Mouse (Mus musculus): ENCODE results near the gene Sh3gl2. TPM values are rescaled to one million over a fixed set of nuclear protein-coding genes. Genes with fewer than 3 reads are reported as not detected.

Sh3gl2 gene
- polyA plus RNA-seq, 1 experiment: 46.7 TPM

DNA sequence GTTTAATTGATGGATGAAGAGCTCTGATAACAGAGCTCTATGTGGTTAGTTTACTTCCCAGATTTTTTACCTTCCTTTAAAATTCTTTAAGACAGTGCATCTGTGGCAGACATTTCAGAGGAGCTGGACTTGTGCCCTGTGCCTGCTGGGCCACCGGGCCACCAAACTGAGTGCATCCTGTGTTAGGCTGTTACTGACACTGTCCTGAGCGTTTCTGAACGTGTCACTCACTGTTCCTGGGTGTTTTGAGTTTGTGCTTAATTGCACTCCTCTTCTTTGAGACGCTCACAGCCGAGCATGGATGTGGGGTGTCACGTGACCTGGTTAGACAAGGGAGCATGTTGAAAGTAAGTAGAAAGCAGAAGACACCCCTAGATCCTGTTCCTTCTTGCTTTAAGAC lies 57.2 kb downstream of the Sh3gl2 start:
- DNase-seq (ENCODE audit: low read depth): no peak
- no peak for TF ChIP-seq CTCF (IDR thresholded peaks at IDR 0.05; ENCODE audit: borderline replicate concordance, extremely low read depth, insufficient read depth, insufficient read length)
- no peak for TF ChIP-seq POLR2A (IDR thresholded peaks at IDR 0.05; ENCODE audit: borderline replicate concordance, extremely low read depth, insufficient read depth, insufficient read length, poor library complexity, severe bottlenecking)

GRCm38 (mm10) chr4:85262606-85263005 lies 57.7 kb downstream of the Sh3gl2 start:
- TF ChIP-seq CTCF (IDR thresholded peaks at IDR 0.05; ENCODE audit: borderline replicate concordance, extremely low read depth, insufficient read depth, insufficient read length) (no peak), POLR2A (IDR thresholded peaks at IDR 0.05; ENCODE audit: borderline replicate concordance, extremely low read depth, insufficient read depth, insufficient read length, poor library complexity, severe bottlenecking) (no peak)
- DNase-seq (ENCODE audit: low read depth): no peak

DNA sequence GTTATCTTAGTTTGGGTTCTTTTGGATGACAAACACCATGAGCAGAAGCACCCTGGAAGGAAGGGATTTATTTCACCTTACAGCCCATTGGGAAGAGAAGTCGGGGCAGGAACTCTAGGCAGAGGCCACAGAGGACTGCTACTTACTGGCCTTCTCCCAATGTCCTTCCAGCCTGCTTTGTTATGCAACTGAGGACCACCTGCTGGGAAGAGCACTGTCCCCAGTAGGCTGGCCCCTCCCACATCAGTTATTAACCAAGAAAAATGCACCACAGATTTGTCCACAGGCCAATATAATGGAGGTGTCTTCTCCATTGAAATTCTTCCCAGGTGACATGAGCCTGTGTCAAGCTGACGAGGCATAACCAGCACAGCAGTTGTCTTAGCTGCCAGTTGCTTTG lies 62.5 kb downstream of the Sh3gl2 start:
- no peak for DNase-seq (ENCODE audit: low read depth)
- TF ChIP-seq CTCF (IDR thresholded peaks at IDR 0.05; ENCODE audit: borderline replicate concordance, extremely low read depth, insufficient read depth, insufficient read length): no peak
- no peak for TF ChIP-seq POLR2A (IDR thresholded peaks at IDR 0.05; ENCODE audit: borderline replicate concordance, extremely low read depth, insufficient read depth, insufficient read length, poor library complexity, severe bottlenecking)

GRCm38 (mm10) chr4:85272877-85273276 lies 68.0 kb downstream of the Sh3gl2 start:
- TF ChIP-seq POLR2A (IDR thresholded peaks at IDR 0.05; ENCODE audit: borderline replicate concordance, extremely low read depth, insufficient read depth, insufficient read length, poor library complexity, severe bottlenecking): no peak
- no peak for TF ChIP-seq CTCF (IDR thresholded peaks at IDR 0.05; ENCODE audit: borderline replicate concordance, extremely low read depth, insufficient read depth, insufficient read length)
- DNase-seq (ENCODE audit: low read depth): peak; percentile 41

- TF ChIP-seq CTCF (IDR thresholded peaks at IDR 0.05; ENCODE audit: borderline replicate concordance, extremely low read depth, insufficient read depth, insufficient read length): no peak
- TF ChIP-seq POLR2A (IDR thresholded peaks at IDR 0.05; ENCODE audit: borderline replicate concordance, extremely low read depth, insufficient read depth, insufficient read length, poor library complexity, severe bottlenecking): no peak
- DNase-seq (ENCODE audit: low read depth): no peak
Measured at GRCm38 (mm10) chr4:85273452-85273851, 68.5 kb downstream of the Sh3gl2 start.

- no peak for DNase-seq (ENCODE audit: low read depth)
- no peak for TF ChIP-seq CTCF (IDR thresholded peaks at IDR 0.05; ENCODE audit: borderline replicate concordance, extremely low read depth, insufficient read depth, insufficient read length)
- TF ChIP-seq POLR2A (IDR thresholded peaks at IDR 0.05; ENCODE audit: borderline replicate concordance, extremely low read depth, insufficient read depth, insufficient read length, poor library complexity, severe bottlenecking): no peak
Measured at GRCm38 (mm10) chr4:85283151-85283550, 78.2 kb downstream of the Sh3gl2 start.

GRCm38 (mm10) chr4:85289990-85290389 lies 85.1 kb downstream of the Sh3gl2 start:
- no peak for DNase-seq (ENCODE audit: low read depth)
- TF ChIP-seq POLR2A (IDR thresholded peaks at IDR 0.05; ENCODE audit: borderline replicate concordance, extremely low read depth, insufficient read depth, insufficient read length, poor library complexity, severe bottlenecking) (no peak), CTCF (IDR thresholded peaks at IDR 0.05; ENCODE audit: borderline replicate concordance, extremely low read depth, insufficient read depth, insufficient read length) (no peak)

GRCm38 (mm10) chr4:85291296-85291695 lies 86.4 kb downstream of the Sh3gl2 start:
- TF ChIP-seq CTCF (IDR thresholded peaks at IDR 0.05; ENCODE audit: borderline replicate concordance, extremely low read depth, insufficient read depth, insufficient read length): no peak
- no peak for TF ChIP-seq POLR2A (IDR thresholded peaks at IDR 0.05; ENCODE audit: borderline replicate concordance, extremely low read depth, insufficient read depth, insufficient read length, poor library complexity, severe bottlenecking)
- no peak for DNase-seq (ENCODE audit: low read depth)

GRCm38 (mm10) chr4:85293368-85293767 lies 88.4 kb downstream of the Sh3gl2 start:
- TF ChIP-seq POLR2A (IDR thresholded peaks at IDR 0.05; ENCODE audit: borderline replicate concordance, extremely low read depth, insufficient read depth, insufficient read length, poor library complexity, severe bottlenecking) (no peak), CTCF (IDR thresholded peaks at IDR 0.05; ENCODE audit: borderline replicate concordance, extremely low read depth, insufficient read depth, insufficient read length) (no peak)
- DNase-seq (ENCODE audit: low read depth): peak; percentile 17

DNA sequence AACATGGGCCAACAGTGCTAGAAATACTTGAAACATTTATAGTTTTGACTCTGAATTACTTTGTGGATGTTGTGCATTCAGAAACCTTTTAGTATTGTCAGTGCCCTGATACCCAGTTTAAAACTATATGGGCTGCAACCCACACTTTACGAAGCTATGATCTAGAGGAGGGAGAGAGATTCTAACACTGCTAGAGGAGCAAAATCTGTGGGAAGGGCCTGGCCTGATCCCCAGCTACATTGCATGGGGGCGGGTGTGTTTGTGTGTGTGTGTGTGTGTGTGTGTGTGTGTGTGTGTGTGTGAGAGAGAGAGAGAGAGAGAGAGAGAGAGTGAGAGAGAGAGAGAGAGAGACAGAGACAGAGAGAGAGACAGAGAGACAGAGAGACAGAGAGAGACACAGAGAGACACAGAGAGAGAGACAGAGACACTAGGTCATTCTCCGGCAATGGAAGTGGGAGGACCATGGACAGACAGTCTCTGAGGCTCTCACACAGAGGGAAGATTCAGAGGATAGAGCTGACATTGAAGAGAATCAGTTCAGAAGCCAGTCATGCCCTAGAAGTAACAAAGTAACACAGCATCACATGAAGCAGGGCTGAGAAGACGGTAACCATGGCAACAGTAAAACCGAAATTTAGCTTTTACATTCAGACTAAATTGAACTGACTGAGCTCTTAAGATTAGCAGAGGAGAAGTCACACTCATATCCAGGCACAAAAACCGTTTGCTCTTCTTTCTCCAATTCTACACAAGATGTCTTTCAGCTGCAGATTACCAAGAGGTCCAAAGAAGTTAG lies 95.9 kb downstream of the Sh3gl2 start:
- TF ChIP-seq CTCF (IDR thresholded peaks at IDR 0.05; ENCODE audit: borderline replicate concordance, extremely low read depth, insufficient read depth, insufficient read length) (no peak), POLR2A (IDR thresholded peaks at IDR 0.05; ENCODE audit: borderline replicate concordance, extremely low read depth, insufficient read depth, insufficient read length, poor library complexity, severe bottlenecking) (no peak)
- DNase-seq (ENCODE audit: low read depth): peak; percentile 68

DNA sequence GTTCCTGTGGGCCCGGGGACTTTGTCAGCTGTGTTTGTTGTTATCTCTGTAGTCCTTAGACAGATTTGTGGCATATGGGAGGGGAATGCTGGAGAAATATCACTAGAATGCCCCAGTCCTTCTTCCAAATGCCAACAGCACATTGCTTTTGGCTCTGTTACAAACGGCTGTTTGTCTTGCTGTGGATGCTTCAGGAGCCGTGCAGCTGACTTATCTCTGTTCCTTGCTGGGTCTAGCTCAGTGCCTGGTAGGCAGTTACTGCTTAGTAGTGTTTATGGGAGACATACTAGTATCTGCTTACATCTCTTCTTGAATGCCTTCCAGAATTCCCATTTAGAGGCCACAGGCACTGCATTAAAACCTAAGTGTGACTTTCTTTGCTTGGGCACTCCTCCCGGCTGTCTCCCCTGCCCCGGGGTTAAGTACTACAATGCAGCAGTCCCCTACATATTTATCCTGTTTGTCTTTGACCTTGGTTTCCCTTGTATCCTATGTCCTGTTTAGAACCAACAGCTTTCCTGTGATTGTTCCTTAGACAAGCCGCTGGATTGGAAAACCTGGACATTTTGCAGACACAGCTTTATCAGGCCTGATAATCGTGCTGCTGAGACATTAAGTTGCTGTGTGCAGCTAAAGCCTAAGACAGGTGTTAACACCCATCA lies 101.1 kb downstream of the Sh3gl2 start:
- no peak for TF ChIP-seq CTCF (IDR thresholded peaks at IDR 0.05; ENCODE audit: borderline replicate concordance, extremely low read depth, insufficient read depth, insufficient read length)
- TF ChIP-seq POLR2A (IDR thresholded peaks at IDR 0.05; ENCODE audit: borderline replicate concordance, extremely low read depth, insufficient read depth, insufficient read length, poor library complexity, severe bottlenecking): no peak

More for the DNA sequence above, 101.1 kb downstream of the Sh3gl2 start:
- peak; percentile 70 for DNase-seq (ENCODE audit: low read depth)
